In the genomic region with DNA sequence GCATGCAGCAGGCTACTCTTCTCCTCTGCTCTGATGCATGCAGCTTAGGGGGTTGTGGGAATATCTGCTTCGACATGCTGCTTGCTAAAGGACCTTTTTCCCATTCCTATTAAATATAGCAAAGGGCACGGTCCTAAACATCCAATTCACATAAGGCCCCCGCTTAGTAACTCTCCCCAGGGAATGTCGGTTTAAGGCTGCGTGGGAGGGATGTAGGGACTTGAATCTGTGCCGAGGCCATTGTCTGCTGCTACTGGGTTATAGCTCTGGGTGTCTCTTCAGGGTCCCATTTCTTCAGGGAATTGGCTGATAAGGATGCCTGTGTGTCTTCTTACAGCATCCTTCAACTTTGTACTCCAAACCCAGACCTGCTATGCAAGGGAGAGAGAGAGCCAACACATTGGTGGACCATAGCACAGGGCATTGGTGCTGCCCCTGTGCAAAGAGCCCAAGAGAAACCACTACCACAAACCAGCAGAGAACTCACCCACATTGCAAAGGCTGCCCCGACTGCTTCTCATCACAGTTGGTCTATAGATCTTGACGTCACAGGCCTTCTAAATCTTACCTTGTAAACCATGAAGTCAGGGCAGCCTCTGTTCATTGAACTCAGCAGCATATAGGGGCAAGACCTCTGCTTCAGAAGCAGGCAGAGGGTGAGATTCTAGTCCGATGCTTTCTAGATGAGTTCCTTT, we compare ENCODE assay signal across 7 mouse cellular contexts. TPM values are rescaled to one million over a fixed set of nuclear protein-coding genes. Genes with fewer than 3 reads are reported as not detected.
DNase-seq lines count a peak whose midpoint lies in the region; ATAC-seq lines count a peak whose summit lies in the region.

No protein-coding gene starts in this region.

- H3K9ac ChIP-seq in midbrain, embryonic 11.5 days (ENCODE audit: low read length), result no peak overlapping the region

- WGBS in midbrain, embryonic 11.5 days, result 27% methylated on average over 9 of the region's 9 CpGs

- no peaks in the 10 kb centered on the region for H3K9me3 ChIP-seq in midbrain, embryonic 11.5 days (ENCODE audit: control insufficient read depth, low read length)

- no peaks in the 10 kb centered on the region for H3K36me3 ChIP-seq in midbrain, embryonic 11.5 days (ENCODE audit: control insufficient read depth, insufficient read depth, low read length)

- DNase-seq in spleen, postnatal 36 days (ENCODE audit: low spot score in 2 of 2), result peak; percentile 36 to 45
- no peak for DNase-seq in spleen, postnatal 10 days (ENCODE audit: low spot score in 2 of 2)
- DNase-seq in heart, postnatal 10 days, result peak; percentile 53 to 54
- DNase-seq in midbrain, embryonic 11.5 days (ENCODE audit: low spot score, missing footprints), result no peak
- no peak for DNase-seq in embryo, embryonic 10 days (ENCODE audit: low spot score)
- DNase-seq in left cerebral cortex, postnatal 36 days (ENCODE audit: low spot score in 2 of 2), result no peak
- DNase-seq in left cerebral cortex, postnatal 10 days (ENCODE audit: extremely low spot score in 1 of 2, low spot score in 2 of 2), result no peak

- H3K27ac ChIP-seq in midbrain, embryonic 11.5 days (ENCODE audit: low read depth, low read length), result no peak overlapping the region

- intact Hi-C loops in heart, postnatal 10 days (cut with DNase I), result no loop called here
- intact Hi-C loops in left cerebral cortex, postnatal 36 days (cut with DNase I), result no loop called here
- intact Hi-C loops in left cerebral cortex, postnatal 10 days (cut with DNase I), result no loop called here

- no peaks in the 10 kb centered on the region; the same call in 1 of the 2 replicates for H3K4me1 ChIP-seq in midbrain, embryonic 11.5 days (ENCODE audit: control insufficient read depth, insufficient read depth, low read length)

- peaks cover 14% of the 10 kb centered on the region; the same call in 1 of the 2 replicates for H3K27me3 ChIP-seq in midbrain, embryonic 11.5 days (ENCODE audit: control insufficient read depth, insufficient read depth, low read length)

- H3K4me2 ChIP-seq in midbrain, embryonic 11.5 days, result peak overlapping the region; percentile 98

- no peak overlapping the region for H3K4me3 ChIP-seq in midbrain, embryonic 11.5 days (ENCODE audit: low read depth, low read length)

- no peak for ATAC-seq in midbrain, embryonic 11.5 days (ENCODE audit: low FRiP score)

RNA-seq across cellular contexts. Expression of a gene that starts 0.7 kb away (rescaled TPM):
- 100 to 1,000 TPM; 112 to 114 TPM for total RNA-seq in heart, postnatal 10 days (2021)
- 5.9 and 6.6 TPM in 2 replicates for polyA plus RNA-seq in midbrain, embryonic 11.5 days (2014; fragmentation: Nextera tagmentation; extraction: Ambion mirVana)
- total RNA-seq in left cerebral cortex, postnatal 36 days (2021), result 1 to 10 TPM; 3.6 to 5.0 TPM
- 1 to 10 TPM; 5.8 to 7.0 TPM for total RNA-seq in left cerebral cortex, postnatal 10 days (2021)

RNA-seq across cellular contexts. Expression of a gene that starts 54.7 kb away (rescaled TPM):
- 10 to 100 TPM; 34.8 to 36.1 TPM for total RNA-seq in heart, postnatal 10 days (2021)
- 37.4 and 43.4 TPM in 2 replicates for polyA plus RNA-seq in midbrain, embryonic 11.5 days (2014; fragmentation: Nextera tagmentation; extraction: Ambion mirVana)
- 10 to 100 TPM; 23.4 to 28.2 TPM for total RNA-seq in left cerebral cortex, postnatal 36 days (2021)
- 10 to 100 TPM; 22.4 to 23.1 TPM for total RNA-seq in left cerebral cortex, postnatal 10 days (2021)

Comparison
In these comparisons a context has a peak if more than half of its experiments do, and no peak if none do; other contexts are left out.
1. DNase-seq: peak in spleen, postnatal 36 days (2 of 2) and heart, postnatal 10 days (2 of 2); none in spleen, postnatal 10 days (0 of 2), midbrain, embryonic 11.5 days (single experiment), embryo, embryonic 10 days (single experiment), left cerebral cortex, postnatal 36 days (0 of 2) and left cerebral cortex, postnatal 10 days (0 of 2).
2. RNA of a gene that starts 0.7 kb away (total RNA-seq): 112 to 114 TPM in heart, postnatal 10 days; 5.8 to 7.0 TPM in left cerebral cortex, postnatal 10 days and 3.6 to 5.0 TPM in left cerebral cortex, postnatal 36 days; every median in the first group is over 10 times any median in the second.